Mouse (Mus musculus): ENCODE results near the gene Smpd4.

DNA sequence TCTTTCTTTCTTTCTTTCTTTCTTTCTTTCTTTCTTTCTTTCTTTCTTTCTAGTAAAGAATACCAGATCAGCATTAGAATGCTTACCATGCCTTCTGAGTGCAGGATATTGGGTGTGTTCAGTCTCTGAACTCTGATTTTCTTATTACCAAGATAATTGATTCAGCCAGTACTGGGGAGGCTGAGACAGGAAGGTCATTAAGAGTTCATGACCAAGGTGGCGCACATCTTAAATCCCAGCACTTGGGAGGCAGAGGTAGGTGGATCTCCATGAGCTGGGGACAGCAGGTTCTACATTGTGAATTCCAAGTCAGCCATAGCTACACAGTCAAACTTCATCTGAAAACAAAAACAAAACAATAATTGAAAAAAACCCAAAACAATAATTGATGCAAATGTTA is 2.8 kb downstream of the Smpd4 start:
- TF ChIP-seq POLR2A (IDR thresholded peaks at IDR 0.05; ENCODE audit: borderline replicate concordance, extremely low read depth, low read depth, low read length) = no peak
- TF ChIP-seq CTCF (IDR thresholded peaks at IDR 0.05; ENCODE audit: insufficient read depth, low read length) = no peak
